Mouse (Mus musculus): ENCODE results near the gene Psmb1.
"Not testable (repeated sequence)": the region's sequence is repeated elsewhere in the genome, so short reads cannot be mapped to it uniquely, and the experiment has no call there.

Psmb1 gene

GRCm38 (mm10) chr17:15499656-15500394, at the start of gene Psmb1, which contains the start of gene Tbp:
Psmb1 (minus strand) TSS chr17:15499751.
Tbp (plus strand) TSS chr17:15499888.
- DNase-seq: peak; percentile 99

DNA sequence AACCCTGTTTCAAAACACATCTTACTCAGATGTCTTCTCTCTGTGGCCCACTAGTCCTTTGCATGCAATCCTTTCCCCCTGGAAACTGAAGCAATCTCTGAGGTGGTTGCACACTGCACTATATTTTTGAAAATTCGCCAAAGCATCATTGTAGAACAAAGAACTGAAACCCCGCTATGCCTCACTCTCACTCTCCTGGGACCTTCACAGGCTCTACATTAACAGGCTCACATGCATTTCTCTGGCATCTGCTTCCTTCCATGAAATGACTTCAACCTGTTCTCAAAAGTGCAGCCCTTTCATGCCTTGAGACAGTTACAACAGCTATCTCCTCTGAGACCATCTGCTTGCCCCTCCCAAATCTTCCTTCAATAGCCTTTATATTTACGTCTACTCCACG, 46.9 kb upstream of the Psmb1 start:
- no peak for DNase-seq

GRCm38 (mm10) chr17:15543868-15544267, 44.3 kb upstream of the Psmb1 start:
- not testable (repeated sequence) for DNase-seq

GRCm38 (mm10) chr17:15540309-15540708, 40.8 kb upstream of the Psmb1 start:
- no peak for DNase-seq

DNA sequence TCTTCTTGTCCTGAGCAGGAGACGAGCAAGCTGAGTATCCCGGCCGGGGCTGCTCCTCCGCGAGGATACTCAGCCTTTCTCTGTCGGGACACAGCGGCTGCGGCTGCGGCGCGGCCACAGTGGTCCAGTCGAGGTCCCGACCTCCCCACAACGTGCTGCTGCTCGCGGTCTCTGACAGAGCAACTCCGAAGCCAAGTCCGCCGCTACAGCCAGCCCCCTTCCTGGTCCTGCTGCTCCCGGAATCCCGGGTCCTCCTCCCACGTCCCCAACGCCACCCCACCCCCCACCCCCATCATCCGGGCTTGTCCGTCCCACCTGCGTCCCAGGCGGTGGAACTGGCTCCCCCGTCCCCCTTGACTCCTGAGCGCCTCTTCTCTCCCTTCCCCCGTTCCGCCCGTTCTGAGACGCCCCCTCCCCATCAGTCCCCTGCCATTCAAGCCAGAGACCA, 36.9 kb upstream of the Psmb1 start:
- DNase-seq: no peak

GRCm38 (mm10) chr17:15535943-15536342, 36.4 kb upstream of the Psmb1 start:
- DNase-seq: no peak

GRCm38 (mm10) chr17:15535162-15535800, 35.7 kb upstream of the Psmb1 start:
- DNase-seq: no peak

- peak; percentile 74 for DNase-seq
These were observed 30.6 kb upstream of the Psmb1 start for GRCm38 (mm10) chr17:15530141-15530540.

DNA sequence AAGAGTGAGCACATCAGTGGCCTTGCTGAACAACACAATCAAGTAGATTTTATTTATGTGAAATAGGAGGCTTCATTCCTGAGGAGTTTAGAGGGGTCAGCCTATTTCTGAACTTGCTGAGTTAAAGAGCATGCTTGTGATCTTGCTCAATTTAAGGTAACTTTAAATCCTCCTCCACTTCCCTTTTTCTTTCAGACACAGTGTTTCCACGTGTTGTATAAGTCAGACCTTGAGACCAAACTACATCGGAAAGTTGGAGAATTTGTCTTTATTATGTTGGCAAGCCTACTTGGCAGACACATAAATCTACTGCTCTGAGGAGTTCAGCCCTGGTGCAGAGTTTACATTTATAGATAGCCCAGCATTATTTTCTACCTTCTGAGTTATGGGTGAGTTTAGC, 29.3 kb upstream of the Psmb1 start:
- DNase-seq: no peak

DNA sequence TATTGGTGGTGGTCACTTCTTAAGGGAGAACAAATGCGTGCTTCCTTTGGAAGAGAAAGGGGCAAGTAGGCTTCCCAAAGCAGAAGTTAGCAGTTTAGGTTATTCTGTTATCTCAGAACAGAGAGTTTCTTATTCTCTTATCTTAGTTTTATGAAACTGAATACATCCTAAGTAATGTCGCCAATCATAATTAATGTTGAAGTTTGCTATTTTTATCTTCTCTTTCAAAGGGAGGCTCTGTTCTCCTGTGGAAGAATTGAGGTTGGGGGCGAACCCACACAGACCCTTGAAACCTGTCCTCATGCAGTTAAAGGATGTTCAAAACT, 28.2 kb upstream of the Psmb1 start:
- DNase-seq: no peak

DNA sequence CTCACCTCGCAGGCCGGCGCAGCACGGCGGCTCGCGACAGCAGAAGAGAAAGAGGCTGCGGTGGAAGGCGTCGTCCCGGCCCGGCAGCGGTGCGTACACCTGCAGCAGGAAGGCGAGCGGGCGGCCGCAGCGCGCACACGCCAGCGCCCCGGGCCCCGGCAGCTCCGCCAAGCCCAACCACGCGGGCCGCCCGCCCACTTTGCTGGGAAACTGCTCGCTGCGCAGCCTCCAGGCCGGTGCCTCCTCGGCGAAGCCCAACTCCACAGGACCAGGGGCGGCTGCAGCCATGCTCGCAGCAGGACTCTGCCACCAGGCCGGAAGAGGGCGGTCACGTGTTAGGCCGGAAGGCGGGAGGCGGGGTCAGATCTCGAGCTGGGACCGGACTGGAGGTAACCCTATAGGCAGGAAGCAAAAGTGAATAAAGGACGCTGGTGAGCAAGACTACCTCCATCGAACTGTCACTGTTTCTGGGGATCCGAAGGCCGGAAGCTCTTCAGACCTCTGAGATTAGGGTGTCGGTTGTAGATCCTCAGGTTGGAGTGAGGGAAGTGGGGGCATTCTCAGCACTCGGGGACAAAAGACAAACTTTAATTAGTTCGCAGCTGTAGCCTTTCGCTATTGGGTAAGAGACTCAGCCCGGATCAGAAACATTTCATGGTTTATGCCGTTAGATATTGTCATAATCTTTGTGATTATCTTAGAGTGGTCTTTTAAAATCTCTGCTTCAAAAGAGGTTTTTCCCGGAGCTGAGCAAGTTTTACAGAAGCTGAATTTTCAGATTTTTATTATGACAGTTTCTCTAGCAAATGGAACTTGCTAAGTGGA, 27.6 kb upstream of the Psmb1 start, which contains the start of gene Pdcd2:
Gene Pdcd2, minus strand, starts transcription at position 316 of the 825 bp plus-strand sequence.
- DNase-seq: peak; percentile 98

DNA sequence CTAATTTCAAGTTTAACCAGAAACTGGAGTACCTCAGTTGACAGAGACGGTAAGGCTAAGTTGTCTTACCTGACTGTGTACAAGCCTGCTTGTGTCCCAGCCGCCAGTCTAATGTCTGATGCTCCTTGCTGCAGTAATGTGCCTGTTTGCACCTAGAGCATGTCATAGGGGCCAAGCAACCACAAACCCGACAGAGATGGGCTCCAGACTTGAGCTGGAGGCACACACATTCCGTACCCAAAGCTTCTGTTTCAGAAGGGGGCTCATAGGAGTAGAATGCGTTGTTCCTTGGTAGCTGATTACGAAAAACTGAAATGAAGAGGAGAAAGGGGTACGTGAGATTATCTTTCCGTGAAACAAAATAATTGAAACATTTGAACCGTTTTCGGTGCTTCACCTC, 26.8 kb upstream of the Psmb1 start:
- DNase-seq: no peak

DNA sequence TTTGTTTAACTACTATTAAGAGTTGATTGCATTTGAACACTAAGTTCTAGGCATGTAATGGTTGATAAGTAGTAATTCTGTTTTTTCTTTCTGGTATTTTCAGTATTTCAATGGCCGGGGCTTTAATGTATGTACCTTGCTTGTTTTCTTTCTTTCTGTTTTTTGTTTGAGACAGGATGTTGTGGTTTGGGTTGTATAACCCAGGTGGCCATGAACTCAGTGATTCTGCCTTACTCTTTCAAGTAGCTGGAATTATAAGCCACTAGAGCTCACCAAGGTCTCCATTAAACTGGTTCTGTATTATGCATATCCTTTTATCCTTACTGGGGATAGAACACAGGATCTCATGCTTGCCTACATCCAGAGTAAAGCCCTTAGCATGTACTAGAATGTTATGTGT, 19.2 kb upstream of the Psmb1 start:
- DNase-seq: no peak

- no peak for DNase-seq
These were observed 18.6 kb upstream of the Psmb1 start for GRCm38 (mm10) chr17:15518186-15518585.

DNA sequence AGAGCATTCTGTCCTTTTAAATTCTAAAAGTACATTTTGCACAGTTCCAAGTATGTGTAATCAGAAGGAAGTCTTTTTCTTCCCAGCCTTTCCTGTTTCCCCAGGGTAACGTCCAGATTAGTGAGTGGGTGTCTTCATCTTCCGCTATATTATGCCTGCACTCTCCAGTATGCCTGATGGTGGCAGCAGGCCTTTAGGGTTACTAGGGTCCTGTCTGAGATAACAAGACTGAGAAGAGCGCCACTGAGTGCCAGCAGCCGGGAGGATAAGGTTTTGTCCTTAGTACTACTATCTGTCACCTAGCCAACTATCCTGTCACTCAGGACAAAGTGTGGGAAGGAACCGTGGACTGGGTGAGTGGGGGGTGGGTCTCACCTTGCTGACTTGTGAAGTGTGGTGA, 18.2 kb upstream of the Psmb1 start:
- no peak for DNase-seq

- DNase-seq: no peak
These were observed 11.1 kb upstream of the Psmb1 start for GRCm38 (mm10) chr17:15510694-15511093.

DNA sequence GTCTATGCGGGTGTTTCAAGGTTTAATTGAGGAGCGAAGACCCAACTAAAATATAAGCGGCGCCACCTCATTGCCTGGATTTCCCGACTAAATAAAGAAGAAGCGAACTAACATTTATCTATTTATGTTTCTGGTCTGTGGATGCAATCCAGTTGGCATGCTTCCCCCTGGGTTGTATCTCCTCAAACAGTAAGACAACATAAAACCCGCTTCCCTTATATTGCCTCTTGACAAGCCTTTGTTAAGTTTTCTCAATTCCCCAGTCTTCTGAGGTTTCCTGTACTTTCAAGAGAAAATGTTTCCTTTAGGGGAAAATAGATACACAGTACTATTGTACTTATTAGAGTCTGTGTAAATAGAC, 818 bp downstream of the Psmb1 start:
- DNase-seq: peak; percentile 2

DNA sequence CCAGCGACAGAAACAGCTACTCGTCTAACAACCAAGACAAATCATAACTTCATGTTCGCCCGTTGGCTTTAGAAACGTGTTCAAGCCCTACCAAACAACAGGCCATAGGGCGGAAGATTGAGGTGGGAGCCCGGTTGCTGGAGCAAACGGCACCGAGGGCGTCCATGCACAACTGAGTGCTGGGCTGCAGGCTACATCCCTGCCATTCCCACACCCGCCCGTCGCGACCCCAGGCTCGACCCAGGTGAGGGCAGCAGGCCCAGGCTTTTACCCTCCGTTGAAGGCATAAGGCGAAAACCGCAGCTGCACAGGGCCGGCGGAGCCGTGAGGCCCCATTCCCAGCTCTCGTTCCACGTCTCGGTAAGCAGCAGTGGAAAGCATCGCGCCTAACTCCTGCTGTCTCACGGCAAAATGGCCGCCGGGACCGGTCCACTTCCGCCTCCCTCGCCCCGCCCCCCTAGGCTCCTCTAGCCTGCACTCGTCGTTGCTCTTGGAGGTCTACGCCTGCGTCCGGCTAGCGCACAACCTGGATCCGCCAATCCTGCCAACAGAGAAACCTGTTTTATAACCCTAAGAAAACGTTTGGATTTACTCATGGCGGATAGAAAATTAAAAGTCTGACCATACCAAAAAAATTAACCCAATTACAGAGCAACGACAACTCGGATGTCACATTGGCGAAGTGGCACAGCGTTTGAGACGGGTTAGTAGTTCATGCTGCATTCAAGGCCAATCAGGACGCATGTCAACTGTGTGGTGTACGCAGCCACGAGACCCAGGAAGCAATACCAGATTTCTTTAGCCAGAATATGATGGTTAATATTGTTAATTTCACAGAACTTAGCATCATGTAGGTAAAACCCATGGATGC, 1.4 kb downstream of the Psmb1 start:
- DNase-seq: peak; percentile 96

GRCm38 (mm10) chr17:15490542-15490941, 9.0 kb downstream of the Psmb1 start:
- no peak for DNase-seq

DNA sequence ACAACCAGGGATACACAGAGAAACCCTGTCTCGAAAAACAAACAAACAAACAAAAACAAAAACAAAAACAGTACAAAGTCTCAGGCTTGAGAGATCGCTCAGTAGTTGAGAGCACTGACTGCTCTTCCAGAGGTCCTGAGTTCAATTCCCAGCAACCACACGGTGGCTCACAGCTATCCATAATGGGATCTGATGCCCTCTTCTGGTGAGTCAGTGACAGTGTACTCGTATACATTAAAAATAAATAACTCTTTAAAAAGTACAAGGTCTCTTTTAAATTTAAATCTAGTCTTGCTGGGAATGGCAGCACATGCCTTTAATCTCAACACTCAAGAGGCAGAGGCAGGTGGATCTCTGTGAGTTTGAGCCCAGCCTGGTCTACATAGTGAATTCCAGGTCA, 26.9 kb downstream of the Psmb1 start:
- no peak for DNase-seq

DNA sequence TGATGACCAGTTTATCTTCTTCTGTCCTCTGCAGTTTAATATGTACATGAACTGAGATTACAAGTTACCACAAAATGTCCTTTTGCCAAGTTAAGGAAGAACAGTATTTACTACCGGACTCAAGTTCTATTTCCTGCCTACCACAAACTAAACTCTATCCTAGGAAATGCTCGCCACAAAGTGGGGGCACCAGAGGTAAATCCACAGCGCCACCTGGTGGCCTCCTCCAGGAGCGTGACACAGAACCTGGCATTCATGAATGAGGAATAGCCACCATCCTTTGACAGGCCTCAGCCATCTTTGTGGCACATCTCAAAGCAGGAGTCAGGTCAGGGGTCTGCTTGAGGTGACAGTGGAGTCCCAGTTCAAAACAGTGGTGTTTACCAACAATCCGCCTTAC, 31.9 kb downstream of the Psmb1 start:
- DNase-seq: peak; percentile 78

- DNase-seq: no peak
These were observed 37.5 kb downstream of the Psmb1 start for GRCm38 (mm10) chr17:15461921-15462495.

Data from lung, postnatal 36 days (tissue).